Mouse (Mus musculus) liver, adult 2 months (tissue): ENCODE measurements at regions not wholly inside any gene's neighbourhood (a gene's known extent, or its start where the extent isn't known, plus 50 kb on each side); places are given as distances from the start of the nearest gene placed in this dataset.

Source experiments
- DNase-seq: peaks from one replicate; pipeline ENCODE4 v3.0.0-alpha.2; 2011; ENCODE audit warnings: low read depth, low spot score; ENCODE audit errors: extremely low read depth
- H3K27ac ChIP-seq: fragments of 200-500 bp; replicated peaks from 2 replicates; pipeline ENCODE4 v1.5.1; 2012; ENCODE audit warnings: low read depth, mild to moderate bottlenecking, control low read depth, inconsistent platforms, low read length; ENCODE audit not compliant: insufficient read depth
- H3K27me3 ChIP-seq: fragments of 200-500 bp; 2 replicates; pipeline ENCODE4 v1.6.1; 2012; ENCODE audit warnings: mild to moderate bottlenecking, moderate library complexity, low read length, inconsistent platforms; ENCODE audit not compliant: control insufficient read depth, insufficient read depth
- H3K36me3 ChIP-seq: fragments of 200-500 bp; 2 replicates; pipeline ENCODE4 v1.6.1; 2012; ENCODE audit warnings: low read length, inconsistent platforms; ENCODE audit not compliant: control insufficient read depth, insufficient read depth
- H3K4me1 ChIP-seq: fragments of 200-500 bp; 2 replicates; pipeline ENCODE4 v1.6.1; 2011; ENCODE audit warnings: low read length; ENCODE audit not compliant: control insufficient read depth, insufficient read depth
- H3K4me3 ChIP-seq: fragments of 200-500 bp; 2 replicates; pipeline ENCODE4 v1.5.1; 2011; ENCODE audit warnings: low read depth, mild to moderate bottlenecking, control low read depth, low read length, moderate library complexity; ENCODE audit not compliant: insufficient read depth
- H3K79me2 ChIP-seq: fragments of 200-500 bp; 2 replicates; pipeline ENCODE4 v1.6.1; 2012; ENCODE audit warnings: inconsistent platforms, mild to moderate bottlenecking, low read length, moderate library complexity; ENCODE audit not compliant: control insufficient read depth, insufficient read depth
- H3K9ac ChIP-seq: fragments of 200-500 bp; 2 replicates; pipeline ENCODE4 v1.6.1; 2012; ENCODE audit warnings: low read depth, mild to moderate bottlenecking, control low read depth, inconsistent platforms, low read length
- CTCF ChIP-seq: fragments of 200-500 bp; IDR thresholded peaks from 2 replicates; pipeline ENCODE4 v1.5.1; 2011; ENCODE audit warnings: low read depth, low read length, control low read depth
- POLR2A ChIP-seq: fragments of 200-500 bp; IDR thresholded peaks from 2 replicates; pipeline ENCODE4 v1.6.1; 2011; ENCODE audit warnings: low read length, control low read depth; ENCODE audit not compliant: insufficient read depth; ENCODE audit errors: extremely low read depth
- WGBS: fragments of 180-500 bp; shearing (Covaris S2); methylation state at CpG from one replicate; pipeline ENCODE4 v1.1.7; 2018; 5-methylcytosine and 5-hydroxymethylcytosine counted together

GRCm38 (mm10) chr1:142679917-142680316, 960.5 kb upstream of the B3galt2 start:
- WGBS = 64% methylated on average over 3 of the region's 3 CpGs
- Histone ChIP-seq H3K27me3 (no peaks in the 10 kb centered on the region), H3K4me3 (no peak overlapping the region), H3K4me1 (no peaks in the 10 kb centered on the region), H3K36me3 (no peaks in the 10 kb centered on the region), H3K27ac (no peak overlapping the region), H3K79me2 (no peaks in the 10 kb centered on the region), H3K9ac (no peak overlapping the region)
- no peak for DNase-seq
- TF ChIP-seq POLR2A = no peak
- no peak for TF ChIP-seq CTCF

DNA sequence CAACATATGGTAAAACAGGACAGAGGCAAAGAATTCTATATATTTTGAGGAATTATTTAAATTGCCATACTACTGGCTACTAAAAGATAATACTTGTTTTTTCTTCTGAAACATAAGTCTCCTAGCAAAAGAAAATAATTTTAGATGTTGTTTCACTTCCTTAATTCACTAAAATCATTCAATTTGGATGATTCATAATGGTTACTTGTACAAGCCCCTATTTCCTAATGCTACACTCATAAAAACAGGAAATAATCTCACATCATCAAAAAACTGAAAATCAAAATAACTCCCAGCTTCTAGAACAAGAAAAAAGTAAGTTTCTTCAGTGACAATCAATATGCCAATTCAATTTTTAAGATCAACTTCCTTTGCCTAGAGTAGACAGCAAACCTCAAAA, 951.6 kb upstream of the B3galt2 start:
- no peak overlapping the region for H3K4me3 ChIP-seq
- no peaks in the 10 kb centered on the region for H3K79me2 ChIP-seq
- H3K27ac ChIP-seq = no peak overlapping the region
- no peak overlapping the region for H3K9ac ChIP-seq
- H3K4me1 ChIP-seq = no peaks in the 10 kb centered on the region
- no peak for DNase-seq
- TF ChIP-seq CTCF = no peak
- no peak for TF ChIP-seq POLR2A
- H3K27me3 ChIP-seq = no peaks in the 10 kb centered on the region
- H3K36me3 ChIP-seq = no peaks in the 10 kb centered on the region

DNA sequence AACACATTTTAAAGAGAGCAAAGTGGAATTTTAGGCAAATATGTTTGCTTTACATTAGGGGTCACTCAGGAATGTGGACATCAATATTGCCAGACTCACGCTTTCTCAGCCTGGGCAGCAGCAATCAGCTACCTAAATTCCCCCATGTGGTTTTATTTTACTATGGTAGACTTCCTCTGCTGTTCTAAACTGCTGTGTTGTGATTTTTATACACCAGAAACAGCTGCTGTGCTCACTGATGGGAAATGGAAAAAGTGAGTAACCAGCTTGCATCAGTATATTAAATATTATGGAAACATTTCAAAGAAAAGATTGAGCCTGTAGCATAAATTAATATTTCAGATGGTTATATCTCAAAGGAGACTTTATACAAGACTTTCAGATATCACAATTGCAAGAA, 945.3 kb upstream of the B3galt2 start:
- Histone ChIP-seq H3K9ac (no peak overlapping the region), H3K4me3 (no peak overlapping the region), H3K27ac (no peak overlapping the region), H3K79me2 (no peaks in the 10 kb centered on the region), H3K27me3 (no peaks in the 10 kb centered on the region), H3K4me1 (no peaks in the 10 kb centered on the region), H3K36me3 (no peaks in the 10 kb centered on the region)
- TF ChIP-seq CTCF = no peak
- no peak for TF ChIP-seq POLR2A
- DNase-seq = no peak
- WGBS = 72% methylated on average over 1 of the region's 1 CpGs

DNA sequence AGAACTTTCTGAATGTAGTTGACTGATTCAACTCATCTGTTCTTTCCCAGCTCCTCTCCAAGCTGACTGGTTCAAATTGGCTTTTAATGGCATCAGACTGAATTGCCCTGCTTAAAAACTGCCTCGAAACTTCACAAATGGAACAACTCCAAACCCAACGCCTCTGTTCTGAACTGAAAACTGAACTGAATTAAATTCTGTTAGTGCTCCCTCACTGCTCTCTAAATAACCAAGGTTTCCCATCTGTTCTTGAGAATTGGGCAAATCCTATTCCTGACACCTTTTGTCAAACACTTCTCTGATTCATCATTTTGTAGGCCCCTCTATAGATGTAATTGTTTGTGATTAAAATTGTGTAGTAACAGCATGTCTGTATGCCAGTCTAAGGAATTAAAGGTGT, 932.2 kb upstream of the B3galt2 start:
- no peaks in the 10 kb centered on the region for H3K4me1 ChIP-seq
- no peak overlapping the region for H3K27ac ChIP-seq
- H3K27me3 ChIP-seq = no peaks in the 10 kb centered on the region
- 74% methylated on average over 2 of the region's 2 CpGs for WGBS
- H3K36me3 ChIP-seq = no peaks in the 10 kb centered on the region
- no peak overlapping the region for H3K9ac ChIP-seq
- TF ChIP-seq POLR2A (no peak), CTCF (no peak)
- no peak for DNase-seq
- H3K4me3 ChIP-seq = no peak overlapping the region
- no peaks in the 10 kb centered on the region for H3K79me2 ChIP-seq

DNA sequence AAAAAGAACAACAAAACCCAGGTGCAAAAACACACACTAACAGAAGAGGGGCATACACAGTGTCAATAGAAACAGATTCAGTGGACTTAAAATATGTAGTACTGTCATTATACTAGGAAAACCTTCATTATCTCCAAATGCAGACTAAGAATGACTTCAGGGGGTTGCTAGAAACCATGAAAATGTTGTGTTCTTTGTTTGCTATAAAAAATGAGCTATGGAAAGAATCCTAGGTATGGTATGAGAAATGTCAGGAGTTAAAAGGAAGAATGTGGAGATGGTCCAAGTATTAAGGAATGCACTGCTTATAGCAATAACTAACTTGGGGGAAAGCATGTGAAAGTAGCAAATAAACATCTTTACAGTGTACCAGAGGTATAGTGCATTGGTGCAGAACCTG, 910.2 kb upstream of the B3galt2 start:
- H3K4me3 ChIP-seq = no peak overlapping the region
- DNase-seq = no peak
- H3K27me3 ChIP-seq = no peaks in the 10 kb centered on the region
- no peak overlapping the region for H3K9ac ChIP-seq
- no peaks in the 10 kb centered on the region for H3K79me2 ChIP-seq
- H3K4me1 ChIP-seq = no peaks in the 10 kb centered on the region
- no peak overlapping the region for H3K27ac ChIP-seq
- TF ChIP-seq CTCF = no peak
- no peak for TF ChIP-seq POLR2A
- H3K36me3 ChIP-seq = no peaks in the 10 kb centered on the region

GRCm38 (mm10) chr1:142734108-142734507, 906.4 kb upstream of the B3galt2 start:
- Histone ChIP-seq H3K27me3 (no peaks in the 10 kb centered on the region), H3K4me1 (no peaks in the 10 kb centered on the region), H3K9ac (no peak overlapping the region), H3K36me3 (no peaks in the 10 kb centered on the region), H3K4me3 (no peak overlapping the region), H3K27ac (no peak overlapping the region), H3K79me2 (no peaks in the 10 kb centered on the region)
- no peak for DNase-seq
- TF ChIP-seq POLR2A = no peak
- TF ChIP-seq CTCF = no peak
